Mouse (Mus musculus) kidney, postnatal 0 days (tissue): ENCODE results near the gene Sema3a. TPM values are rescaled to one million over a fixed set of nuclear protein-coding genes. Genes with fewer than 3 reads are reported as not detected.
A peak's percentile ranks its signal among the peaks of the same experiment; 100 is the strongest.
"Not testable (repeated sequence)": the region's sequence is repeated elsewhere in the genome, so short reads cannot be mapped to it uniquely, and the experiment has no call there.

Experiments
- ATAC-seq: fragments of 200-750 bp; cut with Nextera tagmentation; replicated peaks from 2 replicates; pipeline ENCODE4 v1.8.0; 2017; ENCODE audit warnings: low read depth, moderate number of reproducible peaks, moderate TSS enrichment, moderate library complexity; ENCODE audit not compliant: low FRiP score
- DNase-seq: peaks from one replicate; pipeline ENCODE4 v3.0.0-alpha.2; 2016; ENCODE audit warnings: low spot score
- H3K27ac ChIP-seq: fragments of 300-500 bp; sonication (generic); 2 replicates; pipeline ENCODE4 v1.5.1; 2014; ENCODE audit warnings: mild to moderate bottlenecking
- H3K27me3 ChIP-seq: fragments of 300-500 bp; sonication (generic); 2 replicates; pipeline ENCODE4 v1.6.1; 2014; ENCODE audit warnings: low read length, mixed read lengths; ENCODE audit not compliant: insufficient read depth
- H3K36me3 ChIP-seq: fragments of 300-500 bp; sonication (generic); 2 replicates; pipeline ENCODE4 v1.6.1; 2014; ENCODE audit warnings: low read length, mixed read lengths; ENCODE audit not compliant: insufficient read depth
- H3K4me1 ChIP-seq: fragments of 300-500 bp; sonication (generic); replicated peaks from 2 replicates; pipeline ENCODE4 v1.6.1; 2014; ENCODE audit warnings: antibody characterized with exemption, low read length, mixed read lengths; ENCODE audit not compliant: insufficient read depth
- H3K4me2 ChIP-seq: fragments of 300-500 bp; sonication (generic); 2 replicates; pipeline ENCODE4 v1.6.1; 2014; ENCODE audit warnings: mild to moderate bottlenecking, low read length, moderate library complexity, mixed read lengths
- H3K4me3 ChIP-seq: fragments of 300-500 bp; sonication (generic); replicated peaks from 2 replicates; pipeline ENCODE4 v1.5.1; 2014; ENCODE audit warnings: low read depth, low read length
- H3K9ac ChIP-seq: fragments of 300-500 bp; sonication (generic); 2 replicates; pipeline ENCODE4 v1.6.1; 2014; ENCODE audit warnings: low read depth, low read length
- H3K9me3 ChIP-seq: fragments of 300-500 bp; sonication (generic); replicated peaks from 2 replicates; pipeline ENCODE4 v1.6.1; 2016; ENCODE audit warnings: low read length, inconsistent platforms, mixed read lengths
- CTCF ChIP-seq: IDR thresholded peaks from 2 replicates; pipeline ENCODE4 v1.5.1; 2016; ENCODE audit warnings: antibody characterized with exemption, low read depth, mild to moderate bottlenecking, moderate library complexity
- WGBS: fragments of 180-500 bp; shearing (Covaris S2); extraction: QIAGEN DNeasy Blood & Tissue Kit; methylation state at CpG from one replicate; pipeline ENCODE4 v1.1.7; 2014; 5-methylcytosine and 5-hydroxymethylcytosine counted together
- polyA plus RNA-seq: library from polyadenylated mRNA; unstranded; fragments of >200 nt; fragmentation: Nextera tagmentation; extraction: Ambion mirVana; gene quantifications from 2 replicates; pipeline ENCODE4 v1.2.1, GENCODE M21; 2015

Sema3a gene
- polyA plus RNA-seq, 1 experiment from 2014 or later, result 11.2 TPM

DNA sequence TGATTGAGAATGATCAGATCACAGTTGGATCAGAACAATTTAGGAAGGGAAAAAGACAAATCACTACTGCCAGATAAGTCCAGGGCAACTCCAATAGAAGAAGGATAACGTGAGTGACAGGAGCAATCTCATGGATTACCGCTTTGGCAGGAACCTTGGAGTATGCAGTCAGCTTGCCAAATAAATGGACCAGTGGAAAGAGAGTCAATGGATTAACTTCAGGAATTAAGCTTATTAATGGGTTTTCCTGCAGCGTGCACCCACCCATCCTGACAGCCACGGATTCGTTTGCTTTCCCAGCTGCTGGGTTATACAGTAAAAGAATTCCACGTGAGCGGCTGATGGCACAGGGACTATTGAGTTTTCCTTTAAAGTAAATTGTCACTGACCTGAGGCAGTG is 343.6 kb downstream of the Sema3a start:
- Histone ChIP-seq H3K4me1 (0 out of 2 replicates have a peak, but pooled peaks cover 6% of the 10 kb centered on the region), H3K9ac (no peak overlapping the region), H3K4me3 (no peak overlapping the region), H3K27ac (no peak overlapping the region), H3K27me3 (no peaks in the 10 kb centered on the region), H3K9me3 (no peaks in the 10 kb centered on the region), H3K36me3 (no peaks in the 10 kb centered on the region), H3K4me2 (no peak overlapping the region)
- WGBS, result 51% methylated on average over 7 of the region's 7 CpGs
- ATAC-seq, result no peak
- no peak for TF ChIP-seq CTCF
- DNase-seq, result no peak

DNA sequence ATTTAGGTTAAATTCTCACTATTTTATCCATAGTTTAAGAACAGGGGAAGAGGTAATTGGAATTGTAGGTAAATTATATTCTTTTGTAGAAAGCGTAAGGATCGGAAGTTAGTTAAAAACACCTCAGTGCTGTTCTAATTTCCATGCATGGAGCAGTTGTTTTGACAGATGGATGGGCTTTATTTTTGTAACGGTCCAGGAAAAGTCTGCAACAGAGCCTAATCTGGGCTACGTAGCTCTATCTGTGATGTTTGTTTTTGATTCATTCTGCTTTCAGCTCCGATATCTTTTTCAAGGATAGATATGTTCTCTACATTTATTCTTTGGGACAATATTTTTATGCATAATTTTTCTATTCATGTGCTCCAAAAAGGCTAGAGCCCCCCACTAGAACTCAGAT is 344.2 kb downstream of the Sema3a start:
- 54% methylated on average over 5 of the region's 5 CpGs for WGBS
- no peak for ATAC-seq
- H3K9ac ChIP-seq, result no peak overlapping the region

DNA sequence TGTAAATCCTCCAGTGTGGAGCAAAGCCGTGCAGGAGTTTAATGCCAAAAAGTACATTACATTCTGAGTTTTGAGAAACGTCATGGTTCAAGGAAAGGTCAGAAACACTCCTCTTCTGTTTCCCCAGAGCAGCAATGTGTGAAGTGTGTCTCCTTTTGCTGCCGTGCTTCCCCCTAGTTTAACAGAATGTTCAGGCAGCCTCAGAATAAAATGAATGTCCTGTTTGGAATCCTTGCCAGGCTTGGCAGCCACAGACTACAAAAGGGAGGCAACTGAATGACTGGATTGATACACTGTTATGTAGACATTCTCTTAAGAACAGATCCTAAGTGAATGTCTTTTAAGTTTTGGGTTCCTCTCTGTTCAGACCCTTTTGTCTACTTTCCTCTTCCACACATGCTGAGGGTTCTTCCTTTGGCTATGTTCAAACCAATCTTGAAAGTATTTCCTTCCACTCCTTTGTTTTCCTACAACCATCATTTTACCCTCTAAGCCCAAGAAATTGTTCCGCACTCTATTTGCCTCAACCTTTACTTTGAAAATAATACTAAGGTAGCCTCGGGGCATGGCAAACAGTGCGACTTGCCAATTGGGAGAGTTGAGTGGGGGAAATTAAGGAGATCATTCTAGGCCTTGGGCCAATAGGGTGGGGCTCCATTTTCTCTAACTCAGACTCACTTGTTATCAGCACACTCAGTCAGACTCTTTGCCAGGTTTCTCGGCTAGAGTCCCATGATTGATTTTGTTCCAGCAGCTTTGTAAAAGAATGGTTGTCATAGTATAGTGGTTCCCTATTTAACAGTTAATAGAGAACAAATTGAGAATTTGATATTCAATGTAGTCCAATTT is 345.1 kb downstream of the Sema3a start:
- no peak overlapping the region for H3K9ac ChIP-seq
- WGBS, result 37% methylated on average over 7 of the region's 7 CpGs
- H3K4me3 ChIP-seq, result no peak overlapping the region
- DNase-seq (peak; percentile 69), ATAC-seq (no peak)
- H3K4me1 ChIP-seq, result 0 out of 2 replicates have a peak, but pooled peaks cover 6% of the 10 kb centered on the region
- no peak overlapping the region for H3K4me2 ChIP-seq
- no peaks in the 10 kb centered on the region for H3K9me3 ChIP-seq
- no peak overlapping the region for H3K27ac ChIP-seq
- no peaks in the 10 kb centered on the region for H3K36me3 ChIP-seq
- no peaks in the 10 kb centered on the region for H3K27me3 ChIP-seq
- no peak for TF ChIP-seq CTCF

More for the DNA sequence above, 344.2 kb downstream of the Sema3a start:
- no peak for TF ChIP-seq CTCF
- Histone ChIP-seq H3K4me2 (no peak overlapping the region), H3K27me3 (no peaks in the 10 kb centered on the region), H3K4me1 (0 out of 2 replicates have a peak, but pooled peaks cover 6% of the 10 kb centered on the region), H3K27ac (no peak overlapping the region), H3K9me3 (no peaks in the 10 kb centered on the region), H3K4me3 (no peak overlapping the region), H3K36me3 (no peaks in the 10 kb centered on the region)
- DNase-seq, result no peak

DNA sequence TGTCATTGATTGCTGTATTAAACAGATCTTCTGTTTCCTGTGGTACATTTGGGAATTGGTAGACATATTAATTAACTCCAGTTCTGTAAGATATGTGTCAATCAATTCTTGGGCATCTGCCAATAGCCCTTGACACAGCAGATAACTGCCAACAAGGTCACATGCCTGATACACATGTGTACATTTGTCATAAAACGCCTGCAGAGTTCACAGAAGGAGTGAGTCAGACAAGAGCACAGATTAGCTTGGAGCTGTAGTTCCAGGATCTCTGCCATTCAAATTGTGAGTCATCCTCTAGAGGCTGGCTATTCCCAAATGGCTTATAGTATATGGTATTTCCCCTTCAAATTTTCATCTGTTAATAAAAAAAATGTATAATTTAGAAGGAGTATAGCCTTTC is 352.4 kb downstream of the Sema3a start:
- Histone ChIP-seq H3K4me3 (no peak overlapping the region), H3K27ac (no peak overlapping the region), H3K27me3 (no peaks in the 10 kb centered on the region), H3K9me3 (no peaks in the 10 kb centered on the region), H3K9ac (no peak overlapping the region), H3K4me2 (no peak overlapping the region), H3K4me1 (no peaks in the 10 kb centered on the region), H3K36me3 (no peaks in the 10 kb centered on the region)
- WGBS, result 77% methylated on average over 1 of the region's 1 CpGs
- no peak for DNase-seq
- TF ChIP-seq CTCF, result no peak
- no peak for ATAC-seq

DNA sequence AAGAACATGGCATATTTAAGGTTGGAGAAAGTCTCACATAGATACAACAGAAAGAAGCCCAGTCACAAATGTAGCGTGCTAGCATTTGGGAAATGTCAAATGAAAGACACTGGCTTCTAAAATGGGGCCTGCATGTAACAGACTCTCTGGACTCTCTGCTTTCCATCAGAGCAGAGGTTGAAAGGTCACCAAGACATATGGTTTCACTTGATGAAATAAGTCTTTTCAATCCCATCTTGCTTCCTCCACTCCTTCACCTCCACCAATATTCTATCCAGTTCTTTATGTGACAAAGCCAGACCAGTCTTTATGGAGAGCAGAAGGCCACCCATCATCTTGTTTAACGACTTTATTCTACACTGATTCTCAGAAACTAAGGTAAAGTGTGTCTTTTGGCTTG is 363.5 kb downstream of the Sema3a start:
- Histone ChIP-seq H3K27me3 (no peaks in the 10 kb centered on the region), H3K27ac (no peak overlapping the region), H3K4me2 (no peak overlapping the region), H3K9ac (no peak overlapping the region), H3K4me3 (no peak overlapping the region), H3K36me3 (no peaks in the 10 kb centered on the region), H3K4me1 (no peaks in the 10 kb centered on the region), H3K9me3 (no peaks in the 10 kb centered on the region)
- DNase-seq (no peak), ATAC-seq (no peak)
- WGBS, result 78% methylated on average over 2 of the region's 2 CpGs
- no peak for TF ChIP-seq CTCF

DNA sequence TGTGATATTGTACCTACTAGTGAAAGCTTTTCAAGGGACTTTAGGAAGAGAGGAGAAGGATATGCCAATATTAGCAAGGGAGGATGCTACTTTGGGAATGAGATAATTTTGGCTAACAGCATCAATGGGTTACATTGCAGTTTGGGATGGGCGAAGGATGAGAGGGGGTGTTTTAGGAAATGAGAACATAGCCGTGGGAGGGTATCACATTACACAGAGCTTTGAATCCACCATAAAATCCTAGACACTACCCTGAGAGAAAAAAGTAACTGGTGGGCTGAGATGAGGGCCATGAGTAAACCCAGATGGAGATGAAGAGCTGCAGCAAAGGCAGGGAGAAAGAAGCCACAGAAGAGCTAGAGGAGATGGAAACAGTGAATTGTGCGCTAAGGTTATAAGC is 370.8 kb downstream of the Sema3a start:
- not testable (repeated sequence) for H3K9me3 ChIP-seq, H3K9ac ChIP-seq, H3K4me2 ChIP-seq, H3K4me1 ChIP-seq, H3K27ac ChIP-seq, H3K36me3 ChIP-seq, H3K4me3 ChIP-seq, H3K27me3 ChIP-seq, DNase-seq, ATAC-seq
- 50% methylated on average over 3 of the region's 3 CpGs for WGBS

DNA sequence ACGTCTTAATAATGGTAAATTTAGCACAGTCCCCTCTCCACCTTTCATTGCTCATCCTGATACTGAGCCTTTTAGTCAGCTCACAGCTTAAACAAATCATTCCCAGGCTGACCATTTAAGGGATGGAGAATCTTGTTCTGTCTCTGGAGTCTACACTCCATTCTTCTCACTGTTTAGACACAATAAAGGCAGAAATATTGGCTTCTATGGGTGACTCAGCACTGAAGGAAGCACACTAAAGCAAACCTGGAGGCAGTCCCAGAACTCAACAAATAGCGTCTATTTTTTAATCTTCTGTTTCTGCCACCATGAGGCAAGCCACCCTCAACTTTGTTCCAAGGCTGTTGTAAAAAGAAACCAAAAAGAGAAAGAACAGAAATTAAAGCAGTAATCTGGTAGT is 374.6 kb downstream of the Sema3a start:
- Histone ChIP-seq H3K9ac (no peak overlapping the region), H3K27me3 (no peaks in the 10 kb centered on the region), H3K4me1 (no peaks in the 10 kb centered on the region), H3K4me3 (no peak overlapping the region), H3K9me3 (no peaks in the 10 kb centered on the region), H3K4me2 (no peak overlapping the region), H3K27ac (no peak overlapping the region), H3K36me3 (no peaks in the 10 kb centered on the region)
- no peak for TF ChIP-seq CTCF
- DNase-seq (no peak), ATAC-seq (no peak)
- 79% methylated on average over 2 of the region's 2 CpGs for WGBS
